Mouse (Mus musculus) inflammation-experienced regulatory T-cells, adult 6 months (primary cell): Measurements from ENCODE around the gene Slc5a10. TPM values are rescaled to one million over a fixed set of nuclear protein-coding genes. Genes with fewer than 3 reads are reported as not detected.

Experiments used
- ATAC-seq: one replicate; pipeline ENCODE4 v1.8.0; 2017
- polyA plus RNA-seq, 3 experiments: library from polyadenylated mRNA; unstranded; fragments of 100-300 nt; shearing (Covaris generic); gene quantifications; one replicate each; pipeline ENCODE4 v1.2.1; 2017

The Slc5a10 gene
- polyA plus RNA-seq, 3 experiments from 2014 or later = 0.38 TPM; not detected in 2

- no peak for ATAC-seq
Observed at GRCm38 (mm10) chr11:61667248-61667647, 53.4 kb downstream of the Slc5a10 start.

DNA sequence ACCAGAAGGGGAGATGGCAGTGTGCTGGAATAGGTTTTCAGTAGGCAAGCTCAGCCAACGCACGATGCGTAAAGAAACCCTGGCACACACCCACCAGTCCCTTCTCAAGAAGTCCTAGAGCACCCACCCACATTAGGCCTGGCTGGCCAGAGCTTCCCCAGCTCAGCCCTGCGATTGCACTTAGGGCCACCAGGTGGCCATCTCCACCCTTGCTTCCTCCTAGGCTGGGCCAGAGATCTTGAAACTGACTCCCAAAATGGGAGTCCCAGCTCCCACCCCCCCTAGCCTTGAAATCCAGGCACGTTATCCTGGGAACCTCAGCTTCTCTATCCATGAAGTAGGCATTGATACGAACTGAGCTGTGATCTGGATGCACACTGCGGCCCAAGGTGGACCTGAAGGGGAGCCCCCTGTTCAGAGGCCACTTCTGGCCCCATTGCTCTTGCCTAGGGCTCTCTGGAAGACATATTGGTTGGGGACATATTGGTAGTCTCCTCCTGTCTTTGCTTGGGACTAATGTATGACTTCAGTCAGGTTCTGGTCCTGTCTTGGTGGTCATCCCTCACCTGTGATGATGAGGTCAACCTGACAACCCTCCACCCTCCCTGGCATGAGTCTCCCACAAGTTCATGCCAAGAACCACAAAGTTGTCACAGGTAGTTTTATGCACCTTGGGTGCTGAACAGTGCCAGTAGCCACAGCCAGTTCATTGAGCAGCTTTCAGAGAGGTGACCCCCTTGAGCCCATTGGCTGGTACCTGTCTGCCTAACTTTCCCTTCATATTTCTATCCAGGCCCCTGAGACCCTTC lies 54.4 kb downstream of the Slc5a10 start:
- no peak for ATAC-seq

DNA sequence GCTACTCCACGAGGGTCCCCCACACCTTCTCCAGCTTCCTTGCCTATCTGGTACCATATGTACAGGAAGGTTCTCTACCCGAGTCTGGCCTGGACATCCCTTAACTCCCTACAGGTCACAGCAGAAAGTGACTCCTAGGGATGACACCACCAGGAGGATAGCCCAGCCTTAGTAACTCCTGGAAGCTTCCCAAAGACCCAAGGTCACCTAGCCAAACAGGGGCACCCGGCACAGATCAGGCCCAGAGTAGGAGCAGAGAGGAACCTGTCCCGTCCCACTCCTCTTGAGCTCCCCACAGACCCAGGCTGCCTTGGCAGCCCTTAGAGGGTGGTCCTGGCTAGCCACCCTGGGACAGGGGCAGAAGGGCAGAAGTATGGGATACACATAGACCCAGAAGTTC lies 55.2 kb downstream of the Slc5a10 start:
- ATAC-seq = no peak

- no peak for ATAC-seq
Observed at GRCm38 (mm10) chr11:61662189-61662588, 58.4 kb downstream of the Slc5a10 start.

DNA sequence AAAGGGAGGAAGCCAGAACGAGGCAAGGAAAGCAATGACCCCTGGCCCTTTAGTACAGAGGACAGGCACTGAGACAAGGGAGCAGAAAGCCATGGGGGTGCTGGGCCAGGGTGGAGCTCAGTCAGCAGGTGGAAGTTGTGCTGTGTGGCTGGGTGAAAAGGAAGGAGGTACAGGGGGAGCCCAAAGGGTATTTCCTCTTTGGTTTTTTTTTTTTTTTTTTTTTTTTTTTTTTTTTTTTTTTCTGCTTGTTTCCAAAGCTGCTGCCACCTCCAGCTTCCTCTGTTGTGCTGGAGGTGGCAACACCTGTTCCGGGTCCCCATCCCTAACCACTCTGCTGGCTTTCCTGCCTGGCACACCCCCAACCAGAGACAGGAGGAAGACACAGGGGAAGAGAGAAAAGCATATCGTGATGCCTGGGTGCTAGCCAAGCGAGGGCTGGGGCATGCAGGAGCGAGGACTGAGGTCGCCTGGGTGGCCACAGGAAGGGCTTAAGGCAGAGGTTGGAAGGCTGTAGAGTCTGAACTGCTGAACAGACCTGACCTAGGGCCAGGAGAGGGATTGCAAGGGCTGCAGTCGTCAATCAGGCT lies 59.7 kb downstream of the Slc5a10 start:
- ATAC-seq = peak; percentile 75

DNA sequence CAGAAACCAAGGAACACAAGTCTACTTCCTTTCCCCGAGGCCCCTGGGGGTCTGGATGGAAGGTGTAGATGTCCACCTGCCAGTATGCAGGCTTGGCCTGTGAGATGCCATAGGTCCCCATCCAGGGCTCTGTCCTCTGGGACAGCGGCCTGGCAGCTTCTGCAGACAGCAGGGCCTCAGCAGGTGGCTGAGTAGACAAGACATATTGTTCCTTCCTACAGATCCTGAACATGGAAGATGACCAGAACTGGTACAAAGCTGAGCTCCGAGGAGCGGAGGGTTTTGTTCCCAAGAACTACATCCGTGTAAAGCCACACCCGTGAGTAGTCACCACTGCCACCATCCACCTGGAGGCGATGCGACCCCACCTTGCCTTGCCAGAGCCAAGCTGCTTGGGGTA lies 60.6 kb downstream of the Slc5a10 start:
- no peak for ATAC-seq

DNA sequence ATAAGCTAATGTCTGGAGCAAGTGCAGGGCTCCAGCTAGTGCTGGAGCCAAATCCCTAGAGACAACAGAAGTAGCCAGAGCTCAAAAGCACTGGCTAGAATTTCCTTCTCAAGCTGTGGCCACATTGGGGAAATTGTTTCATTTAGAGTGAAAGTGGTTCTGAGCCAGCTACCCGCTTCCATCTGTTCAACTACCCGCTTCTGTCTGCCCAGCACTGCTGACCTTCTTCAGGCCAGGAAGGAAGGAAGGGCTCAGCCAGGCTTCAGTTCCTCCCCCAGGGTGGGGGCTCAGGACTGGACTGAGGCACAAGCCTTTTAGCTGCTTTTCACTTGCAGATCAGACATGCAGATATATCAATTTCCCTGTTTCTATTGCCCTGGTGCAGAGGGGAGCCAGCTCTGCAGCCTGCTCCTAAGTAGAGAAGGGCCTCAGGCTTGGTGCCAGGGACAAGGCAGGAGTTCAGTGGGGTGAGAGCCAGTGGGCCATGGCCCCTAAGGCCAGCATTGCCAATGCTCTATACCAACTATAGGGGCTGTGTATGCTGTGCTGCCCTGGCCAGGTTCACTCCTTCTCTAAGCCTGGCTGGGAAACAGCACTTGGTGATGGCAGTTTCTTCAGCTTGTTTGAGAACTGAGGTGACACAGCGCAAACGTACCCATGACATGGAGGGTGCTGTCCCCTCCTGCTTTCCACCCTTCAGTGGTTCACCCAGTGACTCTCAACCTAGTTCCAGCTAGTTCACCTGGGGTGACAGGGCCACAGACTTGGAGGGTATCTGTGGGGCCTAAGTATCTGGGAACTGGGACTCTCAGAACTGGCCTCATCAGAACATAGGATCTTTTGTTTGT lies 61.4 kb downstream of the Slc5a10 start:
- ATAC-seq = no peak

DNA sequence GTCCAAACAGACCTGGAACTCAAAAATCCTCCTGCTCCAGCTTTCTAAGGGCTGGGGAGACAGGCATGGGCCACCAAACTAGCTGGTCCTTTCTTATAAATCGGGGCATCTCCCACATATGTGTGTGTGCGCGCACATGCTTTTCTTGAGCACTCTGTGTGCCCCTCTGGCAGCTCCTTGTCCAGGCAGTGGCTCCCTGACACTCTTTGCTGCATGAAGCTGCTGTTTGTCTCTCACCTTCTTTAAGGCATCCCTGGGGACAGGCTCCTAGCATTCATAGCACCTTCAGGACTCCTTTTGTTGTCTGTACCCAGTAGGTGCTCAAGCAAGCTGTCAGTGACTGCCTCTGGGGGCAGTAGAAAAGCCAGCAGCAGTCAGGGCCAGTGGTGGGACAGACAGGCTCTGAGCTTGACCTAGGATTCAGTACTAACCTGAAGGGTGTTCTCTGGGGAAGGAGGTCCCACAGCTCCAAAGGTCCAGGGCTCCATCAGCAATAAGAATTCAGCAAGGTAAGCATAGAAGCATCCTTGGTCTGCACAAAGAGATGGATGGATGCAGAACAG lies 62.2 kb downstream of the Slc5a10 start:
- ATAC-seq = no peak

DNA sequence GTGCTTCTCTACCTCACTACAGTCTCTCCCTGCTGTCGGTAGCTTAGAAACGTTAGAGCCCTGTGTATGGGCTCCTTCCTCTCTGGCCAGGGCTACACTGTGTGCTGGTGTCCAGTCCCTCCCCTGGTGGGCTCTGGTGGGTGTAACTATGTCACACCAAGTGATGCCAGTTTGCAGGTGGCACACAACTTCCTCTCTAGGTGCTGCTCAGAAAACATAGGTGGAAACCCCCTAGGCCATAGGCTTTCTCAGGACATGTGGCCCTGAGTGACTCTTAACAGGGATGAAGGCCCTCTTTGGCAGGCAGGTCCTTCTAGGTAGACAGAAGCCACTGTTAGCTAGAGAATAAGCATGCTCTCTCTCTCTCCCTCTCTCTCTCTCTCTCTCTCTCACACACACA lies 63.2 kb downstream of the Slc5a10 start:
- ATAC-seq = no peak

GRCm38 (mm10) chr11:61656148-61656850 lies 64.3 kb downstream of the Slc5a10 start:
- ATAC-seq = no peak

DNA sequence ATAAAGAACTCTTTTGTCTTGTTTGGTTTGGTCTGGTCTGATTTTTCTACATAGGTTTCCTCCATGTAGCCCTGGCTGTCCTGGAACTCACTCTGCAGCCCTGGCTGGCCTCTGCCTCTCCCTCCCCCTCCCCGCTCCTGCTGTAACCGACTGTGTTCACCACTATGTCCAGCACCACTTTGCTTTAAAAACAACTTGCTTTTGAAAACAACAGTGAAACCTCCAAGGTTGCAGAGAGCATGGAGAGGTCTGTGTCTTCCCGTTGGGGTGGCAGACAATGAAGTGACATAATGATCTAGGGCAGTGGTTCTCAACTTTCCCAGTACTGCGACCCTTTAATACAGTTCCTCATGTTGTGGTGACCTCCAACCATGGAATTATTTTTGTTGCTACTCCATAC lies 65.0 kb downstream of the Slc5a10 start:
- ATAC-seq = no peak

DNA sequence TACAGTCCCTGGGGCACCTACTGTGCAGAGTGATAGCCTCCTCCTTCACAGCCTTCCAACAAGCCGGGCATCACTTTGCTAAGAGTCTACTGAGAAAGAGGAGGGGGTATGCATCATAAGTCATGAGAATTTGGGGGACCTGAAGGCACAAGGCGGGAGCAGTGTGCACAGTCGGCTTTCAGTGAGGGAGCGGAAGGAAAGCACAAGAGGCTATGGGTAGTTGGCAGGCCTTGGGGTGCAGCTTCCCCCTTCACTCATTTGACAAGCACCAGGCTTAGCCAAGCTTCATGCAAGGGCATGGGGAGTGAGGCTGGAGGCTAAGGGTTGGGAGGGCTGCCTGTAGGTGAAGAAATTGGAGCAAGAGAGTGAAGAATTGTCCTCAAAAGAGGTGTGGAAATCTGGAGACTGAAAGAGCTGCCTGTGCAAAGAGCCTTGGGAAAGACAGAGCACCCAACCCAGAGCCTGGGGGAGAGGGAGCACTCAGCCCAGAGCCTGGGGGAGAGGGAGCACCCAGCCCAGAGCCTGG lies 65.8 kb downstream of the Slc5a10 start:
- ATAC-seq = no peak

DNA sequence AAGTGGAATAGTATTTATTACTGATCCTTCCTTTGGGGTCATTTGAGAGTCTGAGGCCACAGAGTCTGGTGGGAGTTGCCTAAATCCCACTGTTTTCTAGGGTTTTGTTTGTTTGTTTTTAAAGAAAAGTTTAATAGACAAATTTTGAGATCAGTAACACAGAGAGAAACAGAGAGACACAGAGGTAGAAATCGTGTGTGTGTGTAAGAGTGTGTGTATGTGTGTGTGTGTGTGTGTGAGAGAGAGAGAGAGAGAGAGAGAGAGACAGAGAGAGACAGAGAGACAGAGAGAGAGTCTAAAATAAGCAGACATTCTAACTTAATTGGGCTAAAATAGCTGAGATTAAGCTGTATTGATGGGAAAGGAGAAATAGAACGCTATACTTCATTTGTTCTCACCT lies 67.1 kb downstream of the Slc5a10 start:
- no peak for ATAC-seq

- peak; percentile 94 for ATAC-seq
Observed at GRCm38 (mm10) chr11:61652686-61653447, 67.8 kb downstream of the Slc5a10 start, which contains the start of gene Grap. Grap (plus strand) TSS chr11:61653265.

- no peak for ATAC-seq
Observed at GRCm38 (mm10) chr11:61652216-61652615, 68.4 kb downstream of the Slc5a10 start.

- no peak for ATAC-seq
Observed at GRCm38 (mm10) chr11:61650470-61651265, 70.0 kb downstream of the Slc5a10 start.

DNA sequence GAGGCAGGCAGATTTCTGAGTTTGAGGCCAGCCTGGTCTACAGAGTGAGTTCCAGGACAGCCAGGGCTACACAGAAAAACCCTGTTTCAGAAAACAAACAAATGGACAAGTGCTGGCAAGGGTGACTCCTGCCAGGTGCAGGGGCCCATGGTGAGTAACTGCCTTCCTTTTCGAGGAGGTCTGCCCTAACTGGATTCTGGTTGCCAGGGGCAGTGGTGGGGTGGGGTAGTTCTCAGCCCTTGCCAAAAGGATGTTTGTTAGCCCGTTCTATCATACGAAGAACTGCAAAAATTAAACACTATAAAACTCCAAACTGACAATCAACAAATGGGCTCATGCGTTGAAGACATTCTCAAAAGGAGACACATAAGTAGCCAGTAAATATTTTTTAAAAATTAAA lies 71.0 kb downstream of the Slc5a10 start:
- no peak for ATAC-seq

DNA sequence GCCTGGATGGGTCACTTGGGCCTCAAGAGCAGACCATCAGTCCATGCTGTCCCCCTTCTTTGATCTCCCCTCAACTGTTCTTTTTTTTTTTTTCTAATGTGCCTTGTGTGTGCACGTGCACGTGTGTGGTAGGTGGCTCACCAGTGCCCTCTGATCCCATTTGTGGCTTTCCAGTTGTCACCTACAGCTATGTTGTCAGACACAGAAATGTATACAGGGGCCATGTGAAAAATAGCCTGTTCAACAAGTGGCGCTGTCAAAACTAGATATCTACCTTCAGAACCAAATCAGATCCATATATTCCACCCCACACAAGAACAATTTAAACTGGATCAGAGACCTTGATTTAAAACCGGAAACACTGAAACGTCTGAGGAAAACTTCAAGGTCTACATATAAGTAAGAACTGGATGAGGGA lies 71.5 kb downstream of the Slc5a10 start:
- no peak for ATAC-seq

DNA sequence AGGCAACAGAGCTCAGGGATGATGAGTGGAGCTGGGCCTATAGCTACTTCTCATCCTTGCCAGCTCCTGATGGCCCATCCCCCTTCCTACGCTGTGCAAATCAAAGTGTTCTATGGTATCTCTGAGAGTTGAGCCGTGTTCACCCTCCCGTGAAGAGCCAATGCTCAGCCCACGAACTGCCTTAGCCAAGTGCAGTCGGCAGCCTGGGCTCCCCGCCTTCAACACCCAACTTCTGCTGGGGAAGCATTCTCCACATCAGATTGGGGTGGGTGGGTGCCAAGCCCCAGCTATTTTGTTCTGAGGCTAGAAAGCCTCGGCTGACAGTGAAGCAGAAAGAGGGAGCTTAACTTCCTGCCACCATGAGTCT lies 71.9 kb downstream of the Slc5a10 start:
- ATAC-seq = no peak

DNA sequence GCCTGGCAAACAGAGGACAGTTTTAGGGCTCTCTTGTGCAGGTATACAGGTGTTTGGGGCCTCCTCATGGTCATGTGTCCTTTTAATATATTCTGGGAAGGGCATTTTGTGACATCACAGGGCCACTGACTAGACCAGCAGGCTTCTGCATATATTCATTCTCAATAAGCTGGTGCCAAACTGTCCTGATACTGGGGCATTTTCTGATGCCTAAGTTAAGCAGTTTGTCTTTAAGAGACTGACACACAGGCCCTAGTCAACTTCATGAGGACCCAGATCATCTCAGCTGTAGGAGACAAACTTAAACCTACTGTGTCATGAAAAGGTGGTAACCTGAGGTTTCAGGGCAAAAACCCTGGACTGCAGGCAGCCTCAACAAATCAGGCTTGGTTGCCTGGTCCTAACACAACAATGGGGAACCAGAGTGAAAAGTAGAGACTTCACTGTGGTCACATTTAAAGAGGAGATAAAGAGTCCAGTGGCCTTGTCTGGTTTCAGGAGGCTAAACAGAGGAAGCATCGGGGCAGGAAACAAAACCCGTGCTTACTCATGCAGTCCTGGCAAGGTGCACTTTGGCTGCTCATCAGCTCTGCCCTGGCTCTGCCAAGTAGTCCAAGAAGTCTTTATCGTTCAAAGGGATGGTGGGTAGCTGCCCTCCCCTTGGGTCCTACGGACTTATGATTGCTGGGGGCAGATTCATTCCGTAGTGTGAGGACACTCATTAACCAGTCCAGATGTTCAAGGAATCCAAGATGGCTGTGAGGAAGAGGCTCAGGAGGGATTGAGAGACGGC lies 72.5 kb downstream of the Slc5a10 start:
- no peak for ATAC-seq
